Mouse (Mus musculus) erythroid progenitor cell, adult 5-6 weeks (primary cell): ENCODE results near the gene Rpl13a. TPM values are rescaled to one million over a fixed set of nuclear protein-coding genes. Genes with fewer than 3 reads are reported as not detected.
"Not testable (repeated sequence)": the region's sequence is repeated elsewhere in the genome, so short reads cannot be mapped to it uniquely, and the experiment has no call there.

Experiments used
- ATAC-seq: replicated peaks from 2 replicates; pipeline ENCODE4 v1.8.0; 2016; ENCODE audit warnings: moderate number of reproducible peaks, mild to moderate bottlenecking, moderate TSS enrichment, inconsistent platforms; ENCODE audit not compliant: poor library complexity, low FRiP score, severe bottlenecking
- total RNA-seq, 2 experiments: library from RNA; stranded (forward) in 1 of 2; stranded (reverse) in 1 of 2; fragments of 150-400 nt in 1 of 2; fragments of 186-747, 209-891 nt in 1 of 2; gene quantifications; 2 replicates each; pipeline versions ENCODE4 v1.2.3 to v1.2.4; 2015 to 2017; ENCODE audit warnings: low replicate concordance in 2 of 2

The Rpl13a gene
- total RNA-seq, 2 experiments from 2014 or later = 800 to 918 TPM

GRCm38 (mm10) chr7:45097479-45097878 is 31.1 kb downstream of the Rpl13a start:
- no peak for ATAC-seq

- ATAC-seq = not testable (repeated sequence)
Observed at GRCm38 (mm10) chr7:45095965-45096364, 32.6 kb downstream of the Rpl13a start.

DNA sequence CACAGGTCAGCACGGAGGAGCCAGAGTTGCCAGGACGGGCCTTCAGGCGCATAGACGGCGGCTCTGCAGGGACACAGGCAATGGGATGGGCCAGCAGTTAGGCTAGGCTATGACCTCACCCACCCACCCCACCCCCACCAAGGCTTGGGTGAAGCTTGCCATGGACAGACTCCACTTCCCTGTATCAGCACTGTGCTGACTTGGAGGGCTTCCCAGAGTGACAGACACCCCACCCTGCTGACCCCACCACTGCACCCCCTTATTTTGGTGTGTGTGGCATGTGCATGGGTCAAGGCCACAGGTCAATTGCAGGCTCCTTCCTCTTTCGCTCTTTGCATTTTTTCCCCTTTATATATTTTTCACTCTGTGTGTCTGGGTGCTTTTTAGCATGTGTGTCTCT is 33.2 kb downstream of the Rpl13a start:
- ATAC-seq = no peak

- ATAC-seq = no peak
Observed at GRCm38 (mm10) chr7:45094121-45094520, 34.4 kb downstream of the Rpl13a start.

- ATAC-seq = no peak
Observed at GRCm38 (mm10) chr7:45093516-45093905, 35.0 kb downstream of the Rpl13a start.

DNA sequence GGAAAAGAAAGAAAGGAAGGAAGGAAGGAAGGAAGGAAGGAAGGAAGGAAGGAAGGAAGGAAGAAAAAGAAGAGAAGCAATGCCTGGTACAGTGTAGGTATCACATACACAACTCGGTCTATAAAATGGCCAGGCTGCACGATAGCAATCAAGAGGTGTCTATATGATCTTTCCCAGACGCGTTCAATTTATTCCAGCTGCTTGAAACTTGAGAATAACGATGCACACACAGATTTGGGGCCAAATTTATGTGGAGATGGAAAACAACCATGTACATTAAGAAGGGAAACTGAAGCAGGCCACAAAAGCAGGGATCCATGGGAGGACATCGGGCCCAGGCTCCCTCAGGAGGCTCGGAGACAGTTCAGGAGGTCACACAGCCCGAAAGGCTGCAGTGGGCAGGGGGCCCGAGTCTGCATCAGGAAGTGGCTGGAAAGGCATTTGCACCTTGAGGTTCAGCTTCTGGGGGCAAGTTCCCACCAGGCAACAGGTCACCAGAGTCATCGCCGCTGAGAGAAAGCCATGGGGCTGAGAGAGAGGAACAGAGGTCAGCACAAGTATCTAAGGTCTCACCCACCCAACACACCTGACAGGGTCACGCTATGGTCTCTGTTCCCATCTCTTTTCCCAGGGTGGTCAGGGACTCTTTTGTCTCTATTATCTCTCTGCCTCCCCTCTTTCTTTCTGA is 35.6 kb downstream of the Rpl13a start:
- ATAC-seq = no peak

DNA sequence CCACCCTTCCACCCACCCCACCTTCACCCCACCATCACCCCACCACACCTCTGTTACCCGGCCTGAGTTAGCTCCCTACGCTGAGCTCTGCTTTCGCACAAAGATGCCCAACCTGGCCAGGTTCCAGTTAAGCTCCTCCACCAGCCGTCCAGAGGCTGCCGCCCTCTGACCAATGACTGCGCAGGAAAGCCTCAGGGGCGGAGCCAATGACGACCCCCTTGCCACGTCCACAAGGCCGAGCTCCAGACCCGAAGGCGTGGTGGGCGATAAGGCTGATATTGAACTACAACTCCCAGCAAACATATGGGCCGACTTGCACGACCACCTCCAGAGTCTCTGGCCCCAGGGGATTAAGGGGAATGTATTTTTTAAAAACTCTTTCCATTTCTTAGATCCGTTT is 36.5 kb downstream of the Rpl13a start, which contains the start of gene Rcn3:
Gene Rcn3 (minus strand): TSS at position 174 of the 400 bp plus-strand sequence.
- ATAC-seq = peak; percentile 59

GRCm38 (mm10) chr7:45091001-45091990 is 37.3 kb downstream of the Rpl13a start:
- no peak for ATAC-seq

DNA sequence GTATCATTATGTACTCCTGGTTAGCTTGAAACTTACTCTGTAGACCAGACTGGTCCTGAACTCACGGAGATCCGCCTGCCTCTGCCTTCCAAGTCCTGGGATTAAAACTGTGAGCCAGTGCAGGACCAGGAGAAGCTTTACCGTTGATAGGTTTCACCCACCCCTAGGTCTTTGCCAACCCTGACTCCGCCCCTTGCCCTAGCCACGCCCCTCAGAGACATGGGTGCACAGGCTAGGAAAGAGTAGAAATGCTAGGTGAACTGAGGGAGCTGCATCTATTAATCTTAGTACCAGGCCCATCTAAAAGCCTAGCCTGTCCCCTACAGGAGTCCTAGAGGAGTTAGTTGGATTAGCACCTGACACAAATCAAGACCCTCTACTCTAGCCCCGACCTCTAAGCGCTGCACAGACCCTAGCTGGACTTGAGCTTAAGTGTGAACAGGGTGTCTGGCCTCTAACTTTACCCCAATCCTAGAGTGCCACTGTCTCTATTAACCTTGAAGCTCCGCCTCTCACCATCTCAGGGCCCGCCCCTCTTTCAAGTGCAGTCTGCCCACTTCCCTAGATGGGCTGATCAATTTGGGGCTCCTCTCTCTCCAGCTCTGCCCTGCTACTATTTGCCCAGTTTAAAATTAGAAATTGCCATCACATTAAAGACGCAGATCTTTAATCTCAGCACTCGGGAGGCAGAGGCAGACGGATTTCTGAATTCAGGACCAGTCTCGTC is 38.1 kb downstream of the Rpl13a start:
- no peak for ATAC-seq

DNA sequence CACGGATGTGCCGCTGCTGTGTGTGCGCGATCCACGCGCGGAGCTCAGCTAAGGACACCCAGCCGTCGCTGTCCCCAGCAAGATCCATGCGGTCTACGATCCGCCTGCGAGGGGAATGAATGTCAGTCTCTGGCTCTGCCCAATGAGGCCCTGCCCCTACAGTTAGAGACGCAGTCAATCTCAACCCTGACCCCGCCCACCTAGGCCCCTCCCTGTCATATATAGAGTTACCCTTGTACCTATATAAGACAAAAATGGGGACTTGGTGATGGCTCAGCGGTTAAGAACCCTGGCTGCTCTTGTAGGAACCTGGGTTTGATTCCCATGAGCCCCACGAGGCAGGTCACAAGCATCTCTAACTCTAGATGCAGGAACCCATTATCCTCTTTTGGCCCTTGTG is 40.0 kb downstream of the Rpl13a start:
- no peak for ATAC-seq

DNA sequence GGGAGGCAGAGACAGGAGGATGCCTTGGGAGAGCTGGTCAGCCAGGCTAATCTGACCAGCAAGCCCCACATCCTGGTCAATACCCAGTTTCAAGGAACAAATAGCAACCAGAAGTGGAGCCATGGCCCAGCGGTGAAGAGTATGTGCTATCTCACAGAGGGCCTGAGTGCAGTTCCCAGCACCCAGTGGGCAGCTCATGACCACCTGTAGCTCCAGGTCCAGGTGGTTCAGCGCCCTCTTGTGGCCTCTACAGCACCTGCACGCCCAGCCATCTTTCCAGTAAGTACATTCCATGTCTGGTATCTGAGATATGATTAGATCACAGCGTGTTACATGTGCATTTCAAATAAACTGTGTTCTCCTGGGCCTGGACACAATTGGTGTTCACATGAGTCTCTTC is 42.5 kb downstream of the Rpl13a start:
- ATAC-seq = no peak

GRCm38 (mm10) chr7:45083300-45083890 is 45.2 kb downstream of the Rpl13a start:
- ATAC-seq = no peak

- ATAC-seq = no peak
Observed at GRCm38 (mm10) chr7:45082401-45083299, 45.9 kb downstream of the Rpl13a start.

GRCm38 (mm10) chr7:45081016-45081415 is 47.5 kb downstream of the Rpl13a start:
- no peak for ATAC-seq

GRCm38 (mm10) chr7:45079856-45080255 is 48.7 kb downstream of the Rpl13a start:
- peak; percentile 79 for ATAC-seq

GRCm38 (mm10) chr7:45078513-45078912 is 50.0 kb downstream of the Rpl13a start:
- ATAC-seq = peak; percentile 51; the same call in 1 of the 2 replicates

DNA sequence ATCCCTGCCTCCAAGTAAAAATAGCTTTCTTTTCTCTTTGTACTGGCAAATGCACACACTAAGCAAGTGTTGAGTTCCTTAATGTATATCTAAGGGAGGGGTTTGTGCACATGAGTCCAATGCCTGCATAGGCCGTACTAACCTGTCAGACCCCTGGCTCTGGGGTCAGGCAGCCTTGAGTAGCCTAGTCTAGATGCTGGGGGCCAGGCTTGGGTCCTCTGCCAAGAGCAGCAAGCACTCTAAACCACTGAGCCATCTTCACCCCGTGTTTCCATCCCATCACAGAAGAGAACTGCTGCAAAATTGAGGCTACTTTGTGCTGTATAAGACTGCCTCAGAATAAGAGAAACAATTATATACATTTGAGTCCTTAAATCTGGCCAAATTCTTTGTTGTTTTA is 50.7 kb downstream of the Rpl13a start:
- no peak for ATAC-seq

GRCm38 (mm10) chr7:45077322-45077721 is 51.2 kb downstream of the Rpl13a start:
- no peak for ATAC-seq

DNA sequence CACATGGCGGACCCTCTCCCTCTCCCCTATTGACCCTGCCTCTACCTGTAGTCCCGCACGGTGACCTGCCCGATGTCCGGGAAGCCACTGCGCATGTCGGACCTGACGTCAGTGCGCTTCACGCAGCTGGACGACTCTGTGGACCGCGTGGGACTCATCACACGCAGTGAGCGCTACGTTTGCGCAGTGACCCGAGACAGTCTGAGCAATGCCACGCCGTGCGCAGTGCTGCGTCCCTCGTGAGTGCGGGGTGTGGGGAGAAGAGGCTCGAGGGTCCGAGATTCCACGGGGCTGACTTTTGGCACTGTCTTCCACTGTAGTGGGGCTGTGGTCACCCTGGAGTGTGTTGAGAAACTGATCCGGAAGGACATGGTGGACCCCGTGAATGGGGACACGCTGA is 52.1 kb downstream of the Rpl13a start:
- ATAC-seq = no peak
